Mouse (Mus musculus) heart, embryonic 10.5 days (tissue): ENCODE measurements around the gene Il1f5. TPM values are rescaled to one million over a fixed set of nuclear protein-coding genes. Genes with fewer than 3 reads are reported as not detected.

Experiments used
- polyA plus RNA-seq: library from polyadenylated mRNA; unstranded; fragments of >200 nt; fragmentation: Nextera tagmentation; extraction: Ambion mirVana; gene quantifications from 2 replicates; pipeline ENCODE4 v1.2.1, GENCODE M21; 2016

Il1f5 gene
- polyA plus RNA-seq, 1 experiment from 2014 or later: not detected

Other genes with a start within 250 kb of the Il1f5 start
- gene Hnmt, start 227.6 kb upstream of the Il1f5 start, polyA plus RNA-seq: 2.0 and 3.8 TPM in 2 replicates
- not detected in 2 replicates for gene Tbpl2, start 180.4 kb upstream of the Il1f5 start, polyA plus RNA-seq
- gene Il1f8, start 123.8 kb upstream of the Il1f5 start, polyA plus RNA-seq: not detected in 2 replicates
- not detected in 2 replicates for gene Il1f9, start 90.5 kb upstream of the Il1f5 start, polyA plus RNA-seq
- not detected in 2 replicates for gene Il1f6, start 61.5 kb upstream of the Il1f5 start, polyA plus RNA-seq
- gene Il1f10, start 14.2 kb downstream of the Il1f5 start, polyA plus RNA-seq: not detected in 2 replicates
- gene Il1rn, start 59.9 kb downstream of the Il1f5 start, polyA plus RNA-seq: not detected in 2 replicates
- gene Psd4, start 90.6 kb downstream of the Il1f5 start, polyA plus RNA-seq: 1.1 and 1.3 TPM in 2 replicates
- gene Pax8, start 198.6 kb downstream of the Il1f5 start, polyA plus RNA-seq: 0.52 and 1.6 TPM in 2 replicates